Mouse (Mus musculus): Measurements from ENCODE around the gene Irf2bp2. TPM values are rescaled to one million over a fixed set of nuclear protein-coding genes. Genes with fewer than 3 reads are reported as not detected.

Gene Irf2bp2
- polyA plus RNA-seq (2014; fragmentation: Nextera tagmentation; extraction: Ambion mirVana), result 9.7 and 10.0 TPM in 2 replicates

GRCm38 (mm10) chr8:126593889-126594480 is at the start of gene Irf2bp2:
Irf2bp2 (minus strand) TSS chr8:126593986.
- H3K4me2 ChIP-seq (replicated peaks; ENCODE audit: low read depth, low read length), result peak within 1 kb of the TSS; percentile 98
- H3K9me3 ChIP-seq (ENCODE audit: control insufficient read depth, low read depth, low read length), result no peaks in the 10 kb centered on the region
- no peaks in the 10 kb centered on the region for H3K27me3 ChIP-seq (ENCODE audit: control insufficient read depth, insufficient read depth, low read length)
- H3K4me1 ChIP-seq (ENCODE audit: control insufficient read depth, insufficient read depth, low read length), result peaks cover 28% of the 10 kb centered on the region
- H3K4me3 ChIP-seq (ENCODE audit: low read depth, low read length), result peak within 1 kb of the TSS; percentile 100
- H3K27ac ChIP-seq (ENCODE audit: low read length), result peak within 1 kb of the TSS; percentile 100
- WGBS, result under 1% methylated on average over 55 of the region's 56 CpGs
- H3K9ac ChIP-seq (replicated peaks; ENCODE audit: low read depth, low read length), result peak within 1 kb of the TSS; percentile 100
- H3K36me3 ChIP-seq (ENCODE audit: control insufficient read depth, insufficient read depth, low read length), result peaks cover 20% of the 10 kb centered on the region
- ATAC-seq (ENCODE audit: insufficient number of reproducible peaks, insufficient read depth, low FRiP score, low read depth), result peak; percentile 74

- Histone ChIP-seq H3K27ac (ENCODE audit: low read length) (no peak overlapping the region), H3K4me1 (ENCODE audit: control insufficient read depth, insufficient read depth, low read length) (peaks cover 3% of the 10 kb centered on the region; the same call in 1 of the 2 replicates), H3K36me3 (ENCODE audit: control insufficient read depth, insufficient read depth, low read length) (no peaks in the 10 kb centered on the region), H3K9ac (replicated peaks; ENCODE audit: low read depth, low read length) (no peak overlapping the region), H3K4me3 (ENCODE audit: low read depth, low read length) (no peak overlapping the region), H3K9me3 (ENCODE audit: control insufficient read depth, low read depth, low read length) (no peaks in the 10 kb centered on the region), H3K4me2 (replicated peaks; ENCODE audit: low read depth, low read length) (no peak overlapping the region), H3K27me3 (ENCODE audit: control insufficient read depth, insufficient read depth, low read length) (no peaks in the 10 kb centered on the region)
- ATAC-seq (ENCODE audit: insufficient number of reproducible peaks, insufficient read depth, low FRiP score, low read depth), result no peak
- WGBS, result 97% methylated on average over 4 of the region's 4 CpGs
Measured at GRCm38 (mm10) chr8:126642665-126643064, 48.9 kb upstream of the Irf2bp2 start.

- ATAC-seq (ENCODE audit: insufficient number of reproducible peaks, insufficient read depth, low FRiP score, low read depth), result no peak
- Histone ChIP-seq H3K27me3 (ENCODE audit: control insufficient read depth, insufficient read depth, low read length) (no peaks in the 10 kb centered on the region), H3K36me3 (ENCODE audit: control insufficient read depth, insufficient read depth, low read length) (no peaks in the 10 kb centered on the region), H3K4me3 (ENCODE audit: low read depth, low read length) (no peak overlapping the region), H3K4me1 (ENCODE audit: control insufficient read depth, insufficient read depth, low read length) (no peaks in the 10 kb centered on the region; the same call in 1 of the 2 replicates), H3K4me2 (replicated peaks; ENCODE audit: low read depth, low read length) (no peak overlapping the region), H3K27ac (ENCODE audit: low read length) (no peak overlapping the region), H3K9ac (replicated peaks; ENCODE audit: low read depth, low read length) (no peak overlapping the region), H3K9me3 (ENCODE audit: control insufficient read depth, low read depth, low read length) (no peaks in the 10 kb centered on the region)
- 56% methylated on average over 3 of the region's 3 CpGs for WGBS
Measured at GRCm38 (mm10) chr8:126641568-126642295, 47.9 kb upstream of the Irf2bp2 start.

GRCm38 (mm10) chr8:126639161-126639560 is 45.4 kb upstream of the Irf2bp2 start:
- Histone ChIP-seq H3K27ac (ENCODE audit: low read length) (no peak overlapping the region), H3K4me1 (ENCODE audit: control insufficient read depth, insufficient read depth, low read length) (no peaks in the 10 kb centered on the region), H3K4me3 (ENCODE audit: low read depth, low read length) (no peak overlapping the region), H3K9ac (replicated peaks; ENCODE audit: low read depth, low read length) (no peak overlapping the region), H3K9me3 (ENCODE audit: control insufficient read depth, low read depth, low read length) (no peaks in the 10 kb centered on the region), H3K4me2 (replicated peaks; ENCODE audit: low read depth, low read length) (no peak overlapping the region), H3K27me3 (ENCODE audit: control insufficient read depth, insufficient read depth, low read length) (no peaks in the 10 kb centered on the region), H3K36me3 (ENCODE audit: control insufficient read depth, insufficient read depth, low read length) (no peaks in the 10 kb centered on the region)
- 84% methylated on average over 3 of the region's 3 CpGs for WGBS
- no peak for ATAC-seq (ENCODE audit: insufficient number of reproducible peaks, insufficient read depth, low FRiP score, low read depth)

- Histone ChIP-seq H3K4me3 (ENCODE audit: low read depth, low read length) (no peak overlapping the region), H3K9me3 (ENCODE audit: control insufficient read depth, low read depth, low read length) (no peaks in the 10 kb centered on the region), H3K9ac (replicated peaks; ENCODE audit: low read depth, low read length) (no peak overlapping the region), H3K4me1 (ENCODE audit: control insufficient read depth, insufficient read depth, low read length) (no peaks in the 10 kb centered on the region), H3K27me3 (ENCODE audit: control insufficient read depth, insufficient read depth, low read length) (no peaks in the 10 kb centered on the region), H3K4me2 (replicated peaks; ENCODE audit: low read depth, low read length) (no peak overlapping the region), H3K27ac (ENCODE audit: low read length) (no peak overlapping the region), H3K36me3 (ENCODE audit: control insufficient read depth, insufficient read depth, low read length) (no peaks in the 10 kb centered on the region)
- ATAC-seq (ENCODE audit: insufficient number of reproducible peaks, insufficient read depth, low FRiP score, low read depth), result no peak
- WGBS, result 66% methylated on average over 8 of the region's 8 CpGs
Measured at GRCm38 (mm10) chr8:126638027-126638426, 44.2 kb upstream of the Irf2bp2 start.

GRCm38 (mm10) chr8:126634541-126635048 is 40.8 kb upstream of the Irf2bp2 start:
- Histone ChIP-seq H3K27ac (ENCODE audit: low read length) (peak overlapping the region; percentile 33; the same call in 1 of the 2 replicates), H3K9me3 (ENCODE audit: control insufficient read depth, low read depth, low read length) (peaks cover 4% of the 10 kb centered on the region; the same call in 1 of the 2 replicates), H3K4me1 (ENCODE audit: control insufficient read depth, insufficient read depth, low read length) (no peaks in the 10 kb centered on the region), H3K9ac (replicated peaks; ENCODE audit: low read depth, low read length) (no peak overlapping the region), H3K27me3 (ENCODE audit: control insufficient read depth, insufficient read depth, low read length) (no peaks in the 10 kb centered on the region), H3K36me3 (ENCODE audit: control insufficient read depth, insufficient read depth, low read length) (no peaks in the 10 kb centered on the region), H3K4me3 (ENCODE audit: low read depth, low read length) (no peak overlapping the region), H3K4me2 (replicated peaks; ENCODE audit: low read depth, low read length) (no peak overlapping the region)
- peak; percentile 76; the same call in 1 of the 2 replicates for ATAC-seq (ENCODE audit: insufficient number of reproducible peaks, insufficient read depth, low FRiP score, low read depth)
- WGBS, result 35% methylated on average over 6 of the region's 6 CpGs

- WGBS, result 84% methylated on average over 3 of the region's 3 CpGs
- peaks cover 4% of the 10 kb centered on the region; the same call in 1 of the 2 replicates for H3K9me3 ChIP-seq (ENCODE audit: control insufficient read depth, low read depth, low read length)
- no peak for ATAC-seq (ENCODE audit: insufficient number of reproducible peaks, insufficient read depth, low FRiP score, low read depth)
Measured at GRCm38 (mm10) chr8:126628616-126629015, 34.8 kb upstream of the Irf2bp2 start.

GRCm38 (mm10) chr8:126626415-126626814 is 32.6 kb upstream of the Irf2bp2 start:
- H3K4me3 ChIP-seq (ENCODE audit: low read depth, low read length), result no peak overlapping the region
- H3K36me3 ChIP-seq (ENCODE audit: control insufficient read depth, insufficient read depth, low read length), result no peaks in the 10 kb centered on the region
- H3K9ac ChIP-seq (replicated peaks; ENCODE audit: low read depth, low read length), result no peak overlapping the region
- H3K27me3 ChIP-seq (ENCODE audit: control insufficient read depth, insufficient read depth, low read length), result no peaks in the 10 kb centered on the region
- WGBS, result 79% methylated on average over 11 of the region's 11 CpGs
- no peak overlapping the region for H3K4me2 ChIP-seq (replicated peaks; ENCODE audit: low read depth, low read length)
- H3K27ac ChIP-seq (ENCODE audit: low read length), result no peak overlapping the region
- peaks cover 4% of the 10 kb centered on the region; the same call in 1 of the 2 replicates for H3K9me3 ChIP-seq (ENCODE audit: control insufficient read depth, low read depth, low read length)
- H3K4me1 ChIP-seq (ENCODE audit: control insufficient read depth, insufficient read depth, low read length), result no peaks in the 10 kb centered on the region
- no peak for ATAC-seq (ENCODE audit: insufficient number of reproducible peaks, insufficient read depth, low FRiP score, low read depth)

More at GRCm38 (mm10) chr8:126628616-126629015, 34.8 kb upstream of the Irf2bp2 start:
- no peaks in the 10 kb centered on the region for H3K27me3 ChIP-seq (ENCODE audit: control insufficient read depth, insufficient read depth, low read length)
- H3K9ac ChIP-seq (replicated peaks; ENCODE audit: low read depth, low read length), result no peak overlapping the region
- no peaks in the 10 kb centered on the region for H3K36me3 ChIP-seq (ENCODE audit: control insufficient read depth, insufficient read depth, low read length)
- no peaks in the 10 kb centered on the region for H3K4me1 ChIP-seq (ENCODE audit: control insufficient read depth, insufficient read depth, low read length)
- H3K4me2 ChIP-seq (replicated peaks; ENCODE audit: low read depth, low read length), result no peak overlapping the region
- no peak overlapping the region for H3K4me3 ChIP-seq (ENCODE audit: low read depth, low read length)
- no peak overlapping the region for H3K27ac ChIP-seq (ENCODE audit: low read length)

Data from stomach, embryonic 14.5 days (tissue).